ENCODE assay signal across 8 mouse cellular contexts in genomic region chr2:156197129-156197911, GRCm38 (mm10). TPM values are rescaled to one million over a fixed set of nuclear protein-coding genes. Genes with fewer than 3 reads are reported as not detected.
DNase-seq lines count a peak whose midpoint lies in the region; ATAC-seq and TF ChIP-seq lines count a peak whose summit lies in the region.

No protein-coding gene starts in this region.

- H3K4me1 ChIP-seq in heart, embryonic 11.5 days (ENCODE audit: control insufficient read depth, insufficient read depth, low read length), result peaks cover 15% of the 10 kb centered on the region
- H3K4me1 ChIP-seq in ES-E14 (ENCODE audit: control insufficient read depth in 2 of 2, insufficient read depth in 2 of 2, low read length in 2 of 2, poor library complexity in 1 of 2), result peaks cover 7 to 10% of the 10 kb centered on the region in 2 experiments; a peak in 3 of 4 replicates
- peaks cover 48% of the 10 kb centered on the region for H3K4me1 ChIP-seq in hindbrain, embryonic 10.5 days (replicated peaks)
- peaks cover 4% of the 10 kb centered on the region for H3K4me1 ChIP-seq in midbrain, embryonic 11.5 days (ENCODE audit: control insufficient read depth, insufficient read depth, low read length)

- no peaks in the 10 kb centered on the region for H3K36me3 ChIP-seq in heart, embryonic 11.5 days (ENCODE audit: control insufficient read depth, insufficient read depth, low read length)
- no peaks in the 10 kb centered on the region for H3K36me3 ChIP-seq in ES-E14 (ENCODE audit: control insufficient read depth, insufficient read depth, low read length, poor library complexity, severe bottlenecking)
- H3K36me3 ChIP-seq in hindbrain, embryonic 10.5 days, result peaks cover 35% of the 10 kb centered on the region
- H3K36me3 ChIP-seq in midbrain, embryonic 11.5 days (ENCODE audit: control insufficient read depth, insufficient read depth, low read length), result peaks cover 9% of the 10 kb centered on the region; the same call in 1 of the 2 replicates

- H3K27ac ChIP-seq in heart, embryonic 11.5 days (ENCODE audit: low read depth, low read length), result peak overlapping the region; percentile 90
- H3K27ac ChIP-seq in ES-E14 (ENCODE audit: insufficient read depth, low read depth, low read length, poor library complexity, severe bottlenecking), result peak overlapping the region; percentile 94
- peak overlapping the region; percentile 97 for H3K27ac ChIP-seq in hindbrain, embryonic 10.5 days
- peak overlapping the region; percentile 89 for H3K27ac ChIP-seq in midbrain, embryonic 11.5 days (ENCODE audit: low read depth, low read length)

- H3K4me2 ChIP-seq in heart, embryonic 11.5 days, result peak overlapping the region; percentile 72
- peak overlapping the region; percentile 56 for H3K4me2 ChIP-seq in midbrain, embryonic 11.5 days

- ATAC-seq in heart, embryonic 11.5 days (replicated peaks; ENCODE audit: insufficient number of reproducible peaks, low FRiP score, low TSS enrichment), result no peak
- ATAC-seq in midbrain, embryonic 11.5 days (ENCODE audit: low FRiP score), result no peak

- in situ Hi-C loops in ES-E14 (cut with MboI; ENCODE audit: low sequenced_read_pairs in 2 of 2, unreplicated experiment in 2 of 2), result no loop called here

- no peaks in the 10 kb centered on the region for H3K27me3 ChIP-seq in heart, embryonic 11.5 days (ENCODE audit: control insufficient read depth, insufficient read depth, low read length)
- H3K27me3 ChIP-seq in hindbrain, embryonic 10.5 days (ENCODE audit: insufficient read depth, poor library complexity, severe bottlenecking), result no peaks in the 10 kb centered on the region
- no peaks in the 10 kb centered on the region for H3K27me3 ChIP-seq in midbrain, embryonic 11.5 days (ENCODE audit: control insufficient read depth, insufficient read depth, low read length)

- DNase-seq in heart, postnatal 36 days, result no peak
- DNase-seq in ES-E14 (ENCODE audit: low read depth, low spot score), result no peak
- no peak for DNase-seq in hindbrain, embryonic 10.5 days (ENCODE audit: low spot score)
- DNase-seq in midbrain, embryonic 11.5 days (ENCODE audit: low spot score, missing footprints), result peak; percentile 87
- no peak for DNase-seq in left cerebral cortex, postnatal 4 days
- no peak for DNase-seq in gastrocnemius, postnatal 4 days (ENCODE audit: low spot score in 2 of 2)
- no peak for DNase-seq in layer of hippocampus, adult 9-10 months (ENCODE audit: low spot score)

- H3K9ac ChIP-seq in heart, embryonic 11.5 days (ENCODE audit: low read depth, low read length), result peak overlapping the region; percentile 84
- peak overlapping the region; percentile 92 for H3K9ac ChIP-seq in ES-E14 (ENCODE audit: insufficient read depth, low read depth, low read length, poor library complexity, severe bottlenecking)
- peak overlapping the region; percentile 85 for H3K9ac ChIP-seq in midbrain, embryonic 11.5 days (ENCODE audit: low read length)

- 5% methylated on average over 17 of the region's 17 CpGs for WGBS in heart, embryonic 11.5 days (ENCODE audit: insufficient replicate concordance)
- 4% methylated on average over 17 of the region's 17 CpGs for WGBS in hindbrain, embryonic 10.5 days
- 6% methylated on average over 17 of the region's 17 CpGs for WGBS in midbrain, embryonic 11.5 days

- peak overlapping the region; percentile 72 for H3K4me3 ChIP-seq in heart, embryonic 11.5 days (ENCODE audit: low read depth, low read length)
- peak overlapping the region; percentile 80 to 93 for H3K4me3 ChIP-seq in ES-E14 (ENCODE audit: insufficient read depth in 1 of 2, low read depth in 1 of 2, low read length in 2 of 2, poor library complexity in 1 of 2, severe bottlenecking in 1 of 2)
- H3K4me3 ChIP-seq in hindbrain, embryonic 10.5 days, result peak overlapping the region; percentile 81
- H3K4me3 ChIP-seq in midbrain, embryonic 11.5 days (ENCODE audit: low read depth, low read length), result peak overlapping the region; percentile 67

- H3K9me3 ChIP-seq in heart, embryonic 11.5 days (replicated peaks; ENCODE audit: control insufficient read depth, low read length), result no peaks in the 10 kb centered on the region
- H3K9me3 ChIP-seq in ES-E14 (ENCODE audit: control insufficient read depth, insufficient read depth, low read depth, low read length), result no peaks in the 10 kb centered on the region
- H3K9me3 ChIP-seq in hindbrain, embryonic 10.5 days, result no peaks in the 10 kb centered on the region
- no peaks in the 10 kb centered on the region for H3K9me3 ChIP-seq in midbrain, embryonic 11.5 days (ENCODE audit: control insufficient read depth, low read length)

- intact Hi-C loops in heart, postnatal 36 days (cut with DNase I), result no loop called here
- intact Hi-C loops in left cerebral cortex, postnatal 4 days (cut with DNase I), result no loop called here

TF ChIP-seq in ES-E14, 5 proteins besides CTCF, POLR2A, EP300 and RAD21:
- no peak for TF ChIP-seq CHD2 (IDR thresholded peaks at IDR 0.05; ENCODE audit: low read depth, low read length)
- no peak for TF ChIP-seq ZNF384 (IDR thresholded peaks at IDR 0.05; ENCODE audit: low read depth, low read length)
- TF ChIP-seq HCFC1 (IDR thresholded peaks at IDR 0.05; ENCODE audit: borderline replicate concordance, insufficient read depth, low read length), result no peak
- no peak for TF ChIP-seq ZC3H11A (IDR thresholded peaks at IDR 0.05; ENCODE audit: borderline replicate concordance, low read depth, low read length)
- no peak for TF ChIP-seq MAFK (IDR thresholded peaks at IDR 0.05; ENCODE audit: insufficient read depth, low read depth, low read length)

RNA-seq across cellular contexts. Expression of gene Phf20, which starts 1.1 kb away (rescaled TPM):
- polyA plus RNA-seq in heart, embryonic 11.5 days (2014; fragmentation: Nextera tagmentation; extraction: Ambion mirVana), result 61.1 and 62.7 TPM in 2 replicates
- 10 to 100 TPM; 19.3 to 23.8 TPM for total RNA-seq in heart, postnatal 36 days (2021)
- 44.1 and 51.9 TPM in 2 replicates for total RNA-seq in ES-E14 (2012; rRNA removed)
- 68.3 and 73.4 TPM in 2 replicates for polyA plus RNA-seq in hindbrain, embryonic 10.5 days (2016; fragmentation: Nextera tagmentation; extraction: Ambion mirVana)
- 91.4 and 102 TPM in 2 replicates for polyA plus RNA-seq in midbrain, embryonic 11.5 days (2014; fragmentation: Nextera tagmentation; extraction: Ambion mirVana)
- 100 to 1,000 TPM in 1 of 2 experiments, 10 to 100 TPM in 1; 93.5 to 101 TPM for total RNA-seq in left cerebral cortex, postnatal 4 days (2021)
- 10 to 100 TPM; 39.1 to 41.4 TPM for total RNA-seq in gastrocnemius, postnatal 4 days (2021)

RNA-seq across cellular contexts. Expression of gene Rbm39, which starts 17.3 kb away (rescaled TPM):
- 465 and 476 TPM in 2 replicates for polyA plus RNA-seq in heart, embryonic 11.5 days (2014; fragmentation: Nextera tagmentation; extraction: Ambion mirVana)
- 100 to 1,000 TPM; 143 to 146 TPM for total RNA-seq in heart, postnatal 36 days (2021)
- total RNA-seq in ES-E14 (2012; rRNA removed), result 399 and 411 TPM in 2 replicates
- 485 and 564 TPM in 2 replicates for polyA plus RNA-seq in hindbrain, embryonic 10.5 days (2016; fragmentation: Nextera tagmentation; extraction: Ambion mirVana)
- 708 and 733 TPM in 2 replicates for polyA plus RNA-seq in midbrain, embryonic 11.5 days (2014; fragmentation: Nextera tagmentation; extraction: Ambion mirVana)
- total RNA-seq in left cerebral cortex, postnatal 4 days (2021), result 100 to 1,000 TPM; 345 to 348 TPM
- total RNA-seq in gastrocnemius, postnatal 4 days (2021), result 100 to 1,000 TPM; 246 to 293 TPM

RNA-seq across cellular contexts. Expression of gene Nfs1, which starts 53.3 kb away (rescaled TPM):
- 55.7 and 58.2 TPM in 2 replicates for polyA plus RNA-seq in heart, embryonic 11.5 days (2014; fragmentation: Nextera tagmentation; extraction: Ambion mirVana)
- 10 to 100 TPM; 86.3 to 93.6 TPM for total RNA-seq in heart, postnatal 36 days (2021)
- 40.2 and 41.6 TPM in 2 replicates for total RNA-seq in ES-E14 (2012; rRNA removed)
- 41.6 and 43.5 TPM in 2 replicates for polyA plus RNA-seq in hindbrain, embryonic 10.5 days (2016; fragmentation: Nextera tagmentation; extraction: Ambion mirVana)
- polyA plus RNA-seq in midbrain, embryonic 11.5 days (2014; fragmentation: Nextera tagmentation; extraction: Ambion mirVana), result 34.1 and 37.2 TPM in 2 replicates
- 10 to 100 TPM; 25.4 to 26.6 TPM for total RNA-seq in left cerebral cortex, postnatal 4 days (2021)
- 10 to 100 TPM; 35.2 to 35.3 TPM for total RNA-seq in gastrocnemius, postnatal 4 days (2021)

RNA-seq across cellular contexts. Expression of gene Romo1, which starts 53.5 kb away (rescaled TPM):
- 428 and 430 TPM in 2 replicates for polyA plus RNA-seq in heart, embryonic 11.5 days (2014; fragmentation: Nextera tagmentation; extraction: Ambion mirVana)
- 100 to 1,000 TPM; 345 to 377 TPM for total RNA-seq in heart, postnatal 36 days (2021)
- 211 and 216 TPM in 2 replicates for total RNA-seq in ES-E14 (2012; rRNA removed)
- 438 and 481 TPM in 2 replicates for polyA plus RNA-seq in hindbrain, embryonic 10.5 days (2016; fragmentation: Nextera tagmentation; extraction: Ambion mirVana)
- 410 TPM in 2 replicates for polyA plus RNA-seq in midbrain, embryonic 11.5 days (2014; fragmentation: Nextera tagmentation; extraction: Ambion mirVana)
- 100 to 1,000 TPM; 223 to 225 TPM for total RNA-seq in left cerebral cortex, postnatal 4 days (2021)
- total RNA-seq in gastrocnemius, postnatal 4 days (2021), result 100 to 1,000 TPM; 215 to 232 TPM
